Mouse (Mus musculus) neutrophil, adult 5-6 weeks (primary cell): ENCODE measurements around the gene Nkx2-3. TPM values are rescaled to one million over a fixed set of nuclear protein-coding genes. Genes with fewer than 3 reads are reported as not detected.

ENCODE experiments used
- ATAC-seq: fragments of 151-379, 151-347 bp; 2 replicates; pipeline ENCODE4 v1.8.0; 2017; ENCODE audit warnings: mild to moderate bottlenecking, moderate TSS enrichment; ENCODE audit not compliant: insufficient number of reproducible peaks, poor library complexity, low FRiP score, severe bottlenecking; ENCODE audit errors: extremely low read depth
- total RNA-seq: library from RNA; stranded (forward); fragments of 200-1000 nt; gene quantifications from 2 replicates; pipeline ENCODE4 v1.2.3, GENCODE M21; 2017

The Nkx2-3 gene
- total RNA-seq, 1 experiment from 2014 or later, result not detected

DNA sequence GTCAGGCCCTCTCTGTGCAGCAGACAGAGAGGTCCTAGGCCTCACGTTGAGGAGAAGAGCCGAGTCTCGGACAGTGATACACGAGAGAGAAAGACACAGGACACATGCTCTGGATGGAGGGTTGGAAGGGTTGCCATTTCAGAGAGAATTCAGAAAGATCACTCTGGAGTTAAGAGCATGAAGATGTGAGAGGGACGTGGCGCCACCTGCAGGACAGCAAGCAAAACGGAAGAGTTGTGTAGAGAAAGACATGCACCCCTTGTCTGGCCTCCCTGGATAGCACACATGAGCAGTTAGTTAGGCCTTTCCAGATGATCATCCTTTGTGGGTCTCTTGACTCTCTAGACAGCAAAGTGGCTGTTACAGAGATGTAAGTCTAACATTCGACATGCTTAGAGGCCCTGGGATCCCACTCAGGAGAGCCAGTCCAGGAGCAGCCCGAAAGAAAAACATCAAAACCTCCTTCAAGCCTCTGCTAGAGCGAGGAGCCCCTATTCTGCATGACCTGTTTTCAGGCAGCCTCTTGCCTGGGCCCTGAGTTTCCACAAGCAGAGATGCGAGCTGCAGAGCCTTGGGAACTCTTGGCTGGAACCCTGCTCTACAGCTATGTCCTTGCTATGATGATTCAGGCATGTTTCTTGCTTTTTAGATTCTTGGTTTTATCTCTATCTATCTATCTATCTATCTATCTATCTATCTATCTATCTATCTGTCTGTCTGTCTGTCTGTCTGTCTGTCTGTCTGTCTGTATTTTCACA, 43.8 kb downstream of the Nkx2-3 start:
- peak; percentile 87 for ATAC-seq

DNA sequence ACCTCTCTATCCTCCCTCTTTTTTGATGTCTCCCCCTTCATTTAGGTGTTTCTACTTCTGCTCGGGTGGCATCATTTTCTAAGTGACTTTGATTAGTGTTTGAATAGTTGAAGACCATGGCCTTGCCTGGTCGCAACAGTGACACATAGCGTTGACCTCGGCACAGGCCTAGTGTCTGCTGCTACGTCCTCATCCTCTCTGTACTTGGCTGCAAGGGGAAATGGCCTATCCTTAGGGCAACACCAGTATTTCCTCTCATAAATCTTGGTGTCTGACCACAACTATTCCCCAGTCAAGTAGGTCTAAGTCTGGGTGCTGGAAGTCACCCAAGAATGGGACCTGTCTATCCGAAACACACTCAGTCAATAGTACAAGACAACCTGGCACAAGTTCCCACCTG, 47.5 kb downstream of the Nkx2-3 start:
- no peak for ATAC-seq

DNA sequence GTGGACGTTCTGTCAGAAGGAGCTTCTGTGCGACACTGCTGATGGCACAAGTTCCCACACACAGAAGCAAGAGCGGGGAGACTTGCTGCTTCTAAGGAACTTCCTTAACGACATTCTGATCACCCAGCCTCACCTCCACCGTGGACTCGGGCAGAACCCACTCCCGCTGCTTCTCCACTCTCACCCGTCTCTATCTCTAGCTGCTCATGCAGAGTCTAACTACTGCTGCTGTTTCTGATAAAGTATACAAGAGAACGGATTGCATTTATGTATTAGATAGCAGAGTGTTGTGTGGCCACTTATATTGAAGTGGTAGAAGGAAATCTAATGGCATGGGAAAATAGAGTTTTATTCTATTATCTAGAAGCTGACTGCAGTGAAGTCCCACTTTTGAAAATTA, 48.6 kb downstream of the Nkx2-3 start:
- no peak for ATAC-seq

DNA sequence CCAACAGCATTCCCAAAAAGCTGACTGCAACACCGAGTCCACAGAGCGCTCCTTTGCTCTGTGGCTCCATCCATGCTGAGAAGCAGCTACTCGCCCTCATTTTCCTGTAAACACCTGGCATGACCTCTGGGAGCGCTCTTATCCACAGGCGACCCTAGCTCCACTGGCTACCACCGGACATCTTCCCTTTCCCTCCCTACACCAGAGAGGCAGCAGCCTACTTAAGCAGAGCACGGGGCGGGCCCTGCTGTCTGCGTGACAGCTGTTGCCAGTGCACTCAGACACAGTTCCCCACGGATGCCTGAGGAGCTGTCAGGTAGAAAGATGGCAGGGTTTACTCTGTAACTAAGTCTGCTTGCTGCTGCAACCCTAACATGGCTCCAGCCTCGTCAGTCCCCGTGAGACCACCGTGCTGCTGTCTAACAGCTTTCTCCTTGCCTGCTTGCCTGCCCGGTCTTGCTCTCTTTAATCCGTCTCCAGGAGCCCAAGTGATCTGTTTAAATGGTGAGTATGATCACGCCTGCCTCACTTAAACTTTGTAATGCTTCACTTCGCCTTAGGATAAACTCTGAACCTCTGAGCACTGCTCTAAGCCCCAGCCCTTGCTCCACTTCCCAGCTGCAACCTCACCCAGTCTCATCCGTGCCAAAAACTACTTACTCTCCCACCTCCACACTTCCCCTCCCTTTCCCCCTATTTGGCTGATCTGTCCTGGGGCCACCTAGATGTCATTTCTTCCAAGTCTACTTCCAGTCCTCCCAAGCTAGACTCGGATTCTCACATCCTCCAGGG, 50.2 kb downstream of the Nkx2-3 start:
- ATAC-seq, result no peak

GRCm38 (mm10) chr19:43663471-43663870, 51.3 kb downstream of the Nkx2-3 start:
- no peak for ATAC-seq

Other genes starting within 250 kb of the Nkx2-3 start
- gene Hpse2, start 224.0 kb upstream of the Nkx2-3 start, total RNA-seq, result not detected in 2 replicates
- gene Cnnm1, start 171.9 kb upstream of the Nkx2-3 start, total RNA-seq, result not detected in 2 replicates
- gene Got1, start 87.7 kb upstream of the Nkx2-3 start, total RNA-seq, result 16.6 and 17.7 TPM in 2 replicates
- 89.6 and 93.3 TPM in 2 replicates for gene Slc25a28, start 62.6 kb downstream of the Nkx2-3 start, total RNA-seq
- 5.1 and 10.2 TPM in 2 replicates for gene Entpd7, start 77.3 kb downstream of the Nkx2-3 start, total RNA-seq
- gene Cutc, start 140.7 kb downstream of the Nkx2-3 start, total RNA-seq, result 16.6 and 17.1 TPM in 2 replicates
- gene Cox15, start 140.7 kb downstream of the Nkx2-3 start, total RNA-seq, result 12.1 and 14.7 TPM in 2 replicates
- 0.74 and 1.7 TPM in 2 replicates for gene Abcc2, start 169.9 kb downstream of the Nkx2-3 start, total RNA-seq